Mouse (Mus musculus): ENCODE data around the gene Syn2.

The Syn2 gene

DNA sequence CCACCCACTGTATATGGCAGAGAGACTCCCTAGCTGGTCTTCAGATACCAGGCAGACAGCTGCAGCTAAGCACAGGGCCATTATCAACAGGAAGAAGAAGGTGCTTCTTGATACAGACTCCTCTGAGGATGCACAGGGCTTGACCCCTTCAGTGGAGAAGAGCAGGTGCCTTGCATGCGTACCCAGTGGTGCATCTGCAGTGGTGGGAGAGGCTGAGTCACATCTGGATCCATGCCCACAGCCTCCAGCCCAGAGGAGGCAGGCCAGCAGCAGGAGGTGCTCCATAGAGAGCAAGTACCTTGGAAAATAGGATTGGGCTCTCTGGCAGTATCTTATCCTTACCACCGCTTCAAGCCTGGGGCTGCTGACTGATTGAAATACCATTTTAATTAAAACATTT is 159.2 kb downstream of the Syn2 start:
- no peak for DNase-seq

- DNase-seq, result no peak
These were observed 172.4 kb downstream of the Syn2 start for GRCm38 (mm10) chr6:115307134-115307533.

- DNase-seq, result no peak
These were observed 178.1 kb downstream of the Syn2 start for GRCm38 (mm10) chr6:115312780-115313179.

DNA sequence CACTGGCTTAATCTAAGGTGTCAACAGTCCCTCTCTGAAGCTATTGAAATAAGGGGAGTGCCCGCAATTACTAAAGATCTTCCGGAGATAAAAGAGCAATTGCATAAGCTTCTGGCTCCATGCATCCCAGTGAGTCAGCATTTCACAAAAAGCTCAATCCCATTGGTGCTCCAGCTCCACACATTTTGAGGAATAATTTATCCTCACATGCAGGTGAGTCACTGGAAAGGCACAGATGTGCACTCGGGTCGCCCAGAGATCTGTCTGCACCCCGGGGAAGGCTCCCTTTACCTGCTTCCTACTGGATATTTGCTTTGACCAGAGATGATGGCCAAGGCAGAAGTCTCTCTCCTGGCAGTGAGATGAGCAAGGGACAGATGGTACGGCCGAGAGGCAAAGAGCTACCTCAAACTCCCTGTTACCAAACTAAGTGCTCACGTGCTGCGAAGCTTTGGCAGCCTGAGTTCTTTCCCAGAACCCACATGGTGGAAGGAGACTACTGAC is 178.6 kb downstream of the Syn2 start:
- DNase-seq, result no peak

DNA sequence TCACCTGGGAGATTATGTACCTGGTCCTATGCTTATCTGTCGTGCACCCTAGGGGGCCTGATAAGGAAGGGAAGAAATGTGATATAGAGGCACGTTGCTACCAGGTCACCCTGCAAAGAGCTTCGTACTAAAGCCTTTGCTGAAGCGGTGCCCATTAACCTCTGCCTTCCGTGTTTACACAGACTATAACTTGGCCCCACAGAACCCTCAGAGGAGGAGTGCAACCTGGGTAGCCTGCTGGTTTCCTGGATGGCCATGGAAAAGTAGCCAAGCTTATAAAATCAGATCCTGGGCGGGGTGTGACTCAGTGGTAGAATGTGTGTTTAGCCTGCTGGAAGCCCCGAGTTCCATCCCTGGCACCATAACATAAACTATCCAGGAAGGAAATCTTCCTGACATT is 179.2 kb downstream of the Syn2 start:
- no peak for DNase-seq

DNA sequence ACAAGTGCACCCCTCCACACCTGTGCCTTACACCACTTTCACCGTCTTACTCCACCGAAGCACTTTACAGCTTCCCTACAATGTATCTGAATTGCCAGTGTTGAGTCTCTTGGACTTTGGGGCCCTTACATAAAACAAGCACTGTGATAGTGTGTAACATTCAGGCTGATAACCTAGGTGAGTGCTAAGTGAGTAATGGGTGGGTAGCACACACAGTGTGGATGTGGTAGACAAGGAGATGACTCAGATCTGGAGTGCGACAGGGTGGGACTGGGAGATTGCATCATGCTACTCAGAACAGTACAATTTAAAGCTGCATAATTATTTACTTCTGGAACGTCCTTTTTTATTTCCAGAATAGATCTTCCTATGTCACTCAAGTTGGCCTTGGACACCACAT is 181.1 kb downstream of the Syn2 start:
- no peak for DNase-seq

DNA sequence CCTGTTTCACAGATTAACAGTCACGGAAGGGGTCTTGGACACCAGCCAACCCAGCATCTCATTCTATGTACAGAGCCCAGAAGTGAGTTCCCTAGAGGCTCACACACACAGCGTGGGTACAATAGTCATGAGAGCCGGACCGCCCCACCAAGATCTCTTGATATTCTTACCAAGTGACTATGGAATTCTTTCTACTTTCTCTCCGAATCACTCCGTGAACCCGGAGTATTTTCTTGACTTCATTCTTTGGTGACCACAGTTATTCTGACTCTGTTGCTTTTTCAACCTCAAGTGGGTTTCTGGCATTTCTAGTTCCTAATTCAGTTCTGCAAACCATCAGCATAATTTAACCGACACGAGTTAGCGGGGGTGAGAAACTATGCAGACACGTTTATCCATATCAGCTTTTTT is 182.1 kb downstream of the Syn2 start:
- DNase-seq, result no peak

DNA sequence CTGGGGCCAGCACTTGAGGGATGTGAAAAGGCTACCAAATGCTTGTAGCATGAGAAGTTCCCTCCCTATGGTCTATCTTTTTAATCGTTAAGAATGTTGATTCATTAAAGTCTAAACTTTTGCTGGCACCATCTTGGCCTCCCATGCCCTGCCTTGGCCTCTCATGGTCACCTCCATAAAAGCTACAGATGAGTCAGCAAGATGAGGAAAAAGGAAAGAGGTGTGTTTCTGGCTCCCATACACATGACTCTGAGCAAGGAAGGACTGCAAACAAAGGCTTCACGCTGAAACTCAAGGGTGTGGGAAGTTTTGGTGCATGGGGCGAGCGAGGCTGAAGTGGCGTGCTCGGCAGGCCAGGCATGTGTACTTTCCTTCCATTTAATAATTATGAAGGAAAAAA is 184.1 kb downstream of the Syn2 start:
- no peak for DNase-seq

- DNase-seq, result no peak
These were observed 185.0 kb downstream of the Syn2 start for GRCm38 (mm10) chr6:115319686-115320085.

- DNase-seq, result no peak
These were observed 186.4 kb downstream of the Syn2 start for GRCm38 (mm10) chr6:115320927-115321714.

DNA sequence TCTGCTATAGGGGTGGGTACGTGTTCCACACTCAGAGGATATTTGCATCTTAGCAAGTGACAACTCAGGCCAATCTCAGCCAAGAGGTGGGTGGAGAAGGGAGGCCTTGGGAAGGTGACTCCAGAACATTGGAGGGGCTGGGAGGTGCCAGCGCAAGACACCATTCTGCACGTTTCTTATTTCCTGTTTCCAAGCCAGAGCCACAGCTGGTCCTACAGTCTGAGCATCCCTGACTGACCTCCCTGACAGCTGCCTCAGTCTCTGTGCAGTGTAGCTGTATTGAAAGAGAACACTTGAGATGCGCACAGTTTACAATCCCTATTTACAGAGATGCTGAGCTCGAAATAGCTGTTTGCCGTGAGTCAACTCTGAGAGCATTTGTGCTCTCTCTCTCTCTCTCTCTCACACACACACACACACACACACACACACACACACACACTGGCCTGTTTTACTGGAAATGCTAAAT is 187.2 kb downstream of the Syn2 start:
- no peak for DNase-seq

DNA sequence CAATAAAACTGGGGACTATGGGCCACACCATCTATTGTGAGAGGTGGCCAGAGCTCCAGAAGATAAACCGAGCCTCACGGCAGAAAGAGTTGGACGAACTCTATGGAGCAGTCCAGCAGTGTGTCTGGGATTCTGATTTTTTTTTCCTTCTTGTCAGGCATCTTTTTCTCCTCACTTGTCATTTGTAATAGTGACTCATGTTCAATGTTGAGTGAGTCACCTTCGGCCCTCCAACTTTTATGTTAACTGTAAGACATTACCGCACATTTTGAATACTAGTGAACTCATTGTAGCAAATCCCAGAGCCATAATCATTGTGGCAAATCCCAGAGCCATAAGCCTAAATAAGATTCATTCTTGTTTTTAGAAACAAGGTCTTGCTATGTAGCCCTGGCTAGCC is 188.3 kb downstream of the Syn2 start:
- no peak for DNase-seq

GRCm38 (mm10) chr6:115330964-115331363 is 196.3 kb downstream of the Syn2 start:
- DNase-seq, result no peak

Data from liver (tissue).